30 mouse cellular contexts compared by ENCODE assay signal in genomic region chr5:21206014-21206413, GRCm38 (mm10). TPM values are rescaled to one million over a fixed set of nuclear protein-coding genes. Genes with fewer than 3 reads are reported as not detected.
A peak's percentile ranks its signal among the peaks of the same experiment; 100 is the strongest.
DNase-seq lines count a peak whose midpoint lies in the region; ATAC-seq lines count a peak whose summit lies in the region.
"Had no signal": no experiment of that assay in that cellular context is flagged by ENCODE, and none has a peak within 500 bp of the region (broad histone marks: within the 10 kb centered on the region; RNA-seq: fewer than 3 reads in every experiment).

No protein-coding gene starts in this region.

- WGBS in heart, embryonic 14.5 days = 28% methylated on average over 4 of the region's 4 CpGs
- 77% methylated on average over 4 of the region's 4 CpGs for WGBS in heart, embryonic 10.5 days
- WGBS in heart, embryonic 16.5 days = 36% methylated on average over 4 of the region's 4 CpGs
- WGBS in heart, embryonic 11.5 days (ENCODE audit: insufficient replicate concordance) = 73% methylated on average over 4 of the region's 4 CpGs

- no peak for DNase-seq in heart, embryonic 10.5 days (ENCODE audit: low spot score)
- no peak for DNase-seq in heart, postnatal 4 days
- DNase-seq in heart, postnatal 10 days = peak; percentile 20 to 35
- DNase-seq in skeletal muscle tissue, adult 2 months (ENCODE audit: low read depth, low spot score) = peak; percentile 58
- DNase-seq in retina, postnatal 1 day = no peak
- DNase-seq: adrenal gland, adult 8-10 months; adrenal gland, postnatal 14 days; adrenal gland, postnatal 36 days; B cell, adult 2 months; cerebellum, adult 11-12 months; cerebellum, adult 2 months; cerebellum, adult 9-10 months; cerebellum, postnatal 14 days; cerebellum, postnatal 36 days; embryo, embryonic 11 days had no signal

- H3K4me3 ChIP-seq in heart, embryonic 14.5 days (ENCODE audit: control insufficient read depth in 1 of 2, insufficient read depth in 1 of 2, low read depth in 1 of 2, low read length in 2 of 2) = no peak overlapping the region
- H3K4me3 ChIP-seq in heart, embryonic 10.5 days = no peak overlapping the region
- no peak overlapping the region for H3K4me3 ChIP-seq in heart, embryonic 16.5 days (ENCODE audit: low read length)
- no peak overlapping the region for H3K4me3 ChIP-seq in heart, embryonic 11.5 days (ENCODE audit: low read depth, low read length)
- H3K4me3 ChIP-seq: embryonic facial prominence, embryonic 13.5 days; embryonic facial prominence, embryonic 15.5 days; erythroblast, embryonic 14.5 days; forebrain, embryonic 10.5 days; forebrain, embryonic 12.5 days had no signal

- no peaks in the 10 kb centered on the region for H3K27me3 ChIP-seq in heart, embryonic 14.5 days (ENCODE audit: control insufficient read depth, insufficient read depth, low read length)
- no peaks in the 10 kb centered on the region for H3K27me3 ChIP-seq in heart, embryonic 10.5 days (ENCODE audit: insufficient read depth, poor library complexity, severe bottlenecking)
- H3K27me3 ChIP-seq in heart, embryonic 16.5 days (ENCODE audit: control insufficient read depth, insufficient read depth, low read length) = no peaks in the 10 kb centered on the region
- H3K27me3 ChIP-seq in heart, embryonic 11.5 days (ENCODE audit: control insufficient read depth, insufficient read depth, low read length) = no peaks in the 10 kb centered on the region
- H3K27me3 ChIP-seq: CH12.LX; embryonic facial prominence, embryonic 13.5 days; embryonic facial prominence, embryonic 15.5 days; forebrain, embryonic 12.5 days; Patski had no signal

- no peak overlapping the region for H3K9ac ChIP-seq in heart, embryonic 14.5 days (ENCODE audit: low read length)
- H3K9ac ChIP-seq in heart, embryonic 16.5 days (ENCODE audit: low read length) = no peak overlapping the region
- no peak overlapping the region for H3K9ac ChIP-seq in heart, embryonic 11.5 days (ENCODE audit: low read depth, low read length)
- H3K9ac ChIP-seq: embryonic facial prominence, embryonic 13.5 days; embryonic facial prominence, embryonic 15.5 days; forebrain, embryonic 12.5 days had no signal

- no peaks in the 10 kb centered on the region for H3K9me3 ChIP-seq in heart, embryonic 14.5 days (ENCODE audit: control insufficient read depth, low read length)
- no peaks in the 10 kb centered on the region for H3K9me3 ChIP-seq in heart, embryonic 10.5 days
- H3K9me3 ChIP-seq in heart, embryonic 16.5 days (replicated peaks; ENCODE audit: control insufficient read depth, low read length) = no peaks in the 10 kb centered on the region
- no peaks in the 10 kb centered on the region for H3K9me3 ChIP-seq in heart, embryonic 11.5 days (replicated peaks; ENCODE audit: control insufficient read depth, low read length)
- H3K9me3 ChIP-seq: embryonic facial prominence, embryonic 13.5 days; embryonic facial prominence, embryonic 15.5 days; forebrain, embryonic 10.5 days; forebrain, embryonic 12.5 days; G1E had no signal

- intact Hi-C loops in heart, postnatal 10 days (cut with DNase I) = no loop called here

- 0 out of 4 replicates have a peak, but pooled peaks cover 0 to 3% of the 10 kb centered on the region in 2 experiments for H3K4me1 ChIP-seq in heart, embryonic 14.5 days (ENCODE audit: control insufficient read depth in 2 of 2, insufficient read depth in 2 of 2, low read length in 2 of 2)
- H3K4me1 ChIP-seq in heart, embryonic 10.5 days = no peaks in the 10 kb centered on the region
- peaks cover 2% of the 10 kb centered on the region; the same call in 1 of the 2 replicates for H3K4me1 ChIP-seq in heart, embryonic 16.5 days (ENCODE audit: control insufficient read depth, insufficient read depth, low read length)
- H3K4me1 ChIP-seq in heart, embryonic 11.5 days (ENCODE audit: control insufficient read depth, insufficient read depth, low read length) = no peaks in the 10 kb centered on the region
- H3K4me1 ChIP-seq: embryonic facial prominence, embryonic 13.5 days; embryonic facial prominence, embryonic 15.5 days; forebrain, embryonic 10.5 days; forebrain, embryonic 12.5 days had no signal

- no peak overlapping the region for H3K27ac ChIP-seq in heart, embryonic 14.5 days (replicated peaks in 1 of 2; ENCODE audit: control insufficient read depth in 1 of 2, insufficient read depth in 1 of 2, low read depth in 2 of 2, low read length in 2 of 2)
- H3K27ac ChIP-seq in heart, embryonic 10.5 days = no peak overlapping the region
- H3K27ac ChIP-seq in heart, embryonic 16.5 days (ENCODE audit: low read length) = 0 out of 2 replicates have a peak overlapping the region, but pooled peaks have one; percentile 25
- no peak overlapping the region for H3K27ac ChIP-seq in heart, embryonic 11.5 days (ENCODE audit: low read depth, low read length)
- H3K27ac ChIP-seq: embryonic facial prominence, embryonic 13.5 days; embryonic facial prominence, embryonic 15.5 days; forebrain, embryonic 10.5 days; forebrain, embryonic 12.5 days had no signal

- H3K4me2 ChIP-seq in heart, embryonic 14.5 days (ENCODE audit: low read length) = no peak overlapping the region
- H3K4me2 ChIP-seq in heart, embryonic 16.5 days (ENCODE audit: low read depth, low read length) = no peak overlapping the region
- no peak overlapping the region for H3K4me2 ChIP-seq in heart, embryonic 11.5 days
- H3K4me2 ChIP-seq: embryonic facial prominence, embryonic 13.5 days; embryonic facial prominence, embryonic 15.5 days; forebrain, embryonic 12.5 days had no signal

- ATAC-seq in heart, embryonic 14.5 days (ENCODE audit: insufficient number of reproducible peaks, insufficient read depth, low FRiP score, low read depth) = peak; percentile 26; the same call in 1 of the 2 replicates
- peak; percentile 87 for ATAC-seq in heart, embryonic 16.5 days (replicated peaks; ENCODE audit: extremely low read depth, insufficient read depth, low FRiP score)
- ATAC-seq in heart, embryonic 11.5 days (replicated peaks; ENCODE audit: insufficient number of reproducible peaks, low FRiP score, low TSS enrichment) = no peak
- ATAC-seq: activated CD4-positive, CD25-positive, alpha-beta regulatory T cell, adult 4 months; CD4-positive, CD25-positive, alpha-beta regulatory T cell, adult 4 months; forebrain, embryonic 14.5 days; forebrain, embryonic 16.5 days; Patski had no signal

- no peaks in the 10 kb centered on the region for H3K36me3 ChIP-seq in heart, embryonic 14.5 days (ENCODE audit: control insufficient read depth, insufficient read depth, low read length)
- H3K36me3 ChIP-seq in heart, embryonic 10.5 days = no peaks in the 10 kb centered on the region
- no peaks in the 10 kb centered on the region for H3K36me3 ChIP-seq in heart, embryonic 16.5 days (ENCODE audit: control insufficient read depth, insufficient read depth)
- H3K36me3 ChIP-seq in heart, embryonic 11.5 days (ENCODE audit: control insufficient read depth, insufficient read depth, low read length) = no peaks in the 10 kb centered on the region
- H3K36me3 ChIP-seq: embryonic facial prominence, embryonic 13.5 days; embryonic facial prominence, embryonic 15.5 days; forebrain, embryonic 10.5 days; forebrain, embryonic 12.5 days; G1E had no signal

RNA-seq across cellular contexts. Expression of gene Gsap, which starts 20.0 kb away (rescaled TPM):
- 2.3 and 2.8 TPM in 2 replicates for polyA plus RNA-seq in heart, embryonic 14.5 days (2014; fragmentation: Nextera tagmentation; extraction: Ambion mirVana)
- 0.73 and 0.78 TPM in 2 replicates for polyA plus RNA-seq in heart, embryonic 10.5 days (2016; fragmentation: Nextera tagmentation; extraction: Ambion mirVana)
- polyA plus RNA-seq in heart, embryonic 16.5 days (2015; fragmentation: Nextera tagmentation; extraction: Ambion mirVana) = 2.3 and 2.5 TPM in 2 replicates
- total RNA-seq in heart, postnatal 4 days (2021) = 1 to 10 TPM; 4.1 to 5.7 TPM
- 1 to 10 TPM; 4.5 to 5.9 TPM for total RNA-seq in heart, postnatal 10 days (2021)
- 0.39 and 1.4 TPM in 2 replicates for polyA plus RNA-seq in heart, embryonic 11.5 days (2014; fragmentation: Nextera tagmentation; extraction: Ambion mirVana)
- polyA plus RNA-seq: G1E had no signal

Comparison
In these comparisons a context has a peak if more than half of its experiments do, and no peak if none do; other contexts are left out.
1. DNase-seq: peak in heart, postnatal 10 days (2 of 2) and skeletal muscle tissue, adult 2 months (single experiment); none in heart, embryonic 10.5 days (single experiment), heart, postnatal 4 days (single experiment) and retina, postnatal 1 day (single experiment).